Mouse (Mus musculus) CH12.LX (cell line): Measurements from ENCODE around the gene Mier3. TPM values are rescaled to one million over a fixed set of nuclear protein-coding genes. Genes with fewer than 3 reads are reported as not detected.

Experiments
- DNase-seq: peaks from one replicate; pipeline ENCODE4 v3.0.0-alpha.2; 2013; ENCODE audit errors: extremely low read depth
- H3K27ac ChIP-seq: 2 replicates; pipeline ENCODE4 v1.5.1; 2012; ENCODE audit warnings: low read depth, mild to moderate bottlenecking, control low read depth, moderate library complexity; ENCODE audit not compliant: insufficient read depth
- H3K27me3 ChIP-seq: replicated peaks from 2 replicates; pipeline ENCODE3; 2012; ENCODE audit warnings: inconsistent platforms
- H3K36me3 ChIP-seq, 2 experiments: replicated peaks in 1 of 2; 2 replicates each; pipeline versions ENCODE3 to v1.6.1; 2012; ENCODE audit warnings: inconsistent platforms in 1 of 2, low read length in 1 of 2, mild to moderate bottlenecking in 1 of 2, mixed read lengths in 1 of 2, moderate library complexity in 1 of 2; ENCODE audit not compliant: control insufficient read depth in 1 of 2, insufficient read depth in 1 of 2
- H3K4me1 ChIP-seq, 2 experiments: 2 replicates each; pipeline ENCODE4 v1.6.1; 2012; ENCODE audit warnings: inconsistent platforms in 1 of 2, moderate library complexity in 1 of 2; ENCODE audit not compliant: insufficient read depth in 2 of 2, control insufficient read depth in 1 of 2
- H3K4me2 ChIP-seq: 2 replicates; pipeline ENCODE4 v1.6.1; 2012; ENCODE audit warnings: low read depth, mild to moderate bottlenecking, control low read depth; ENCODE audit not compliant: poor library complexity, insufficient read depth, severe bottlenecking
- H3K4me3 ChIP-seq, 3 experiments: fragments of 150-350 bp in 1 of 3; sonication (generic) in 1 of 3; replicated peaks in 1 of 3; 2 replicates each; pipeline versions ENCODE3 to v1.5.1; 2011 to 2012; ENCODE audit warnings: low read depth in 2 of 3, low read length in 2 of 3, mild to moderate bottlenecking in 2 of 3, moderate library complexity in 2 of 3, control low read depth in 1 of 3, improper control_type of control experiment in 1 of 3, inconsistent platforms in 1 of 3, mixed read lengths in 1 of 3; ENCODE audit not compliant: poor library complexity in 1 of 3
- H3K79me2 ChIP-seq: replicated peaks from 2 replicates; pipeline ENCODE4 v1.6.1; 2012; ENCODE audit warnings: mild to moderate bottlenecking, moderate library complexity; ENCODE audit not compliant: control insufficient read depth, poor library complexity, insufficient read depth, severe bottlenecking; ENCODE audit errors: extremely low read depth
- H3K9ac ChIP-seq: 2 replicates; pipeline ENCODE4 v1.6.1; 2012; ENCODE audit warnings: low read depth, mild to moderate bottlenecking, control low read depth, moderate library complexity; ENCODE audit not compliant: insufficient read depth
- H3K9me3 ChIP-seq: replicated peaks from 2 replicates; pipeline ENCODE3; 2012; ENCODE audit warnings: low read length, inconsistent platforms, mixed read lengths
- BHLHE40 ChIP-seq: IDR thresholded peaks from 2 replicates; pipeline ENCODE4 v1.6.1; 2011; ENCODE audit warnings: mild to moderate bottlenecking, low read depth, low read length, improper control_type of control experiment
- CHD1 ChIP-seq: IDR thresholded peaks from 2 replicates; pipeline ENCODE4 v1.6.1; 2012; ENCODE audit warnings: low read depth, low read length, improper control_type of control experiment, inconsistent platforms
- CHD2 ChIP-seq: IDR thresholded peaks from 2 replicates; pipeline ENCODE4 v1.6.1; 2011; ENCODE audit warnings: low read length, improper control_type of control experiment
- CTCF ChIP-seq, 2 experiments: IDR thresholded peaks in 1 of 2; conservative IDR thresholded peaks in 1 of 2; 2 replicates each; pipeline ENCODE4 v1.5.1; 2011 to 2012; ENCODE audit warnings: low read depth in 2 of 2, low read length in 2 of 2, improper control_type of control experiment in 1 of 2, inconsistent platforms in 1 of 2, mild to moderate bottlenecking in 1 of 2, moderate library complexity in 1 of 2
- ELF1 ChIP-seq: IDR thresholded peaks from 2 replicates; pipeline ENCODE4 v1.6.1; 2014; ENCODE audit warnings: low read depth, mild to moderate bottlenecking, inconsistent platforms, low read length, improper control_type of control experiment
- EP300 ChIP-seq: IDR thresholded peaks from 2 replicates; pipeline ENCODE4 v1.6.1; 2011; ENCODE audit warnings: low read length, improper control_type of control experiment
- ETS1 ChIP-seq: conservative IDR thresholded peaks from 2 replicates; pipeline ENCODE4 v1.6.1; 2012; ENCODE audit warnings: low read depth, mild to moderate bottlenecking, inconsistent platforms, low read length, improper control_type of control experiment, moderate library complexity
- IRF4 ChIP-seq: IDR thresholded peaks from 2 replicates; pipeline ENCODE4 v1.6.1; 2014; ENCODE audit warnings: low read depth, mild to moderate bottlenecking, inconsistent platforms, low read length, improper control_type of control experiment
- MAFK ChIP-seq: IDR thresholded peaks from 2 replicates; pipeline ENCODE4 v1.6.1; 2011; ENCODE audit warnings: low read length, improper control_type of control experiment; ENCODE audit not compliant: insufficient replicate concordance
- MAX ChIP-seq: IDR thresholded peaks from 2 replicates; pipeline ENCODE4 v1.6.1; 2011; ENCODE audit warnings: low read length, improper control_type of control experiment
- MYC ChIP-seq: IDR thresholded peaks from 2 replicates; pipeline ENCODE4 v1.6.1; 2011; ENCODE audit warnings: low read depth, mild to moderate bottlenecking, improper control_type of control experiment, low read length
- NRF1 ChIP-seq: IDR thresholded peaks from 2 replicates; pipeline ENCODE4 v1.6.1; 2014; ENCODE audit warnings: low read depth, mild to moderate bottlenecking, inconsistent platforms, low read length, improper control_type of control experiment, moderate library complexity
- PAX5 ChIP-seq: IDR thresholded peaks from 2 replicates; pipeline ENCODE4 v1.6.1; 2012; ENCODE audit warnings: low read length, inconsistent platforms, mixed read lengths
- POLR2A ChIP-seq: IDR thresholded peaks from 2 replicates; pipeline ENCODE4 v1.6.1; 2011; ENCODE audit warnings: low read depth, mild to moderate bottlenecking, improper control_type of control experiment, low read length
- POLR2AphosphoS2 ChIP-seq: IDR thresholded peaks from 2 replicates; pipeline ENCODE4 v1.6.1; 2011; ENCODE audit warnings: low read depth, low read length, improper control_type of control experiment
- SIN3A ChIP-seq: IDR thresholded peaks from 2 replicates; pipeline ENCODE4 v1.6.1; 2012; ENCODE audit warnings: low read length, improper control_type of control experiment, inconsistent platforms
- TBP ChIP-seq: conservative IDR thresholded peaks from 2 replicates; pipeline ENCODE4 v1.6.1; 2011; ENCODE audit warnings: low read depth, low read length, improper control_type of control experiment
- TCF12 ChIP-seq: IDR thresholded peaks from 2 replicates; pipeline ENCODE4 v1.6.1; 2014; ENCODE audit warnings: low read depth, mild to moderate bottlenecking, inconsistent platforms, low read length, improper control_type of control experiment
- UBTF ChIP-seq: IDR thresholded peaks from 2 replicates; pipeline ENCODE4 v1.6.1; 2012; ENCODE audit warnings: low read depth, mild to moderate bottlenecking, inconsistent platforms, low read length, improper control_type of control experiment, moderate library complexity
- ZKSCAN1 ChIP-seq: IDR thresholded peaks from 2 replicates; pipeline ENCODE4 v1.6.1; 2012; ENCODE audit warnings: low read depth, inconsistent platforms, low read length, improper control_type of control experiment, borderline replicate concordance
- ZMIZ1 ChIP-seq: IDR thresholded peaks from 2 replicates; pipeline ENCODE4 v1.6.1; 2012; ENCODE audit warnings: low read depth, mild to moderate bottlenecking, inconsistent platforms, low read length, improper control_type of control experiment
- ZNF384 ChIP-seq: IDR thresholded peaks from 2 replicates; pipeline ENCODE4 v1.6.1; 2012; ENCODE audit warnings: low read depth, low read length, improper control_type of control experiment, inconsistent platforms
- dilution Hi-C: fragments of 300-500 bp; cut with MboI; formaldehyde crosslinking; loops from 2 replicates; pipeline ENCODE4 v1.14.3; 2020; ENCODE audit warnings: low sequenced_read_pairs; ENCODE audit not compliant: extremely low pct_unique_long_range_greater_than_20kb, extremely low pct_ligation_motif_present
- in situ Hi-C: fragments of 300-500 bp; cut with MboI; formaldehyde crosslinking; loops from 3 replicates; pipeline ENCODE4 v1.14.3; 2019; ENCODE audit warnings: low sequenced_read_pairs, low pct_ligation_motif_present, low pct_unique_long_range_greater_than_20kb, mixed read lengths
- polyA plus RNA-seq: library from polyadenylated mRNA; unstranded; fragments of >175 nt; gene quantifications from 2 replicates; pipeline ENCODE4 v1.2.1, GENCODE M21; 2012; ENCODE audit warnings: low read depth; ENCODE audit not compliant: insufficient read length
- total RNA-seq, 2 experiments: library from RNA; depleted of rRNA; stranded (reverse); fragments of 300-350 nt in 1 of 2; fragments of >200 nt in 1 of 2; gene quantifications; 2 replicates each; pipeline ENCODE4 v1.2.3; 2012 to 2014

The Mier3 gene
- total and polyA plus RNA-seq, 3 experiments, result 3.3 to 7.3 (median 7.0) TPM

DNA sequence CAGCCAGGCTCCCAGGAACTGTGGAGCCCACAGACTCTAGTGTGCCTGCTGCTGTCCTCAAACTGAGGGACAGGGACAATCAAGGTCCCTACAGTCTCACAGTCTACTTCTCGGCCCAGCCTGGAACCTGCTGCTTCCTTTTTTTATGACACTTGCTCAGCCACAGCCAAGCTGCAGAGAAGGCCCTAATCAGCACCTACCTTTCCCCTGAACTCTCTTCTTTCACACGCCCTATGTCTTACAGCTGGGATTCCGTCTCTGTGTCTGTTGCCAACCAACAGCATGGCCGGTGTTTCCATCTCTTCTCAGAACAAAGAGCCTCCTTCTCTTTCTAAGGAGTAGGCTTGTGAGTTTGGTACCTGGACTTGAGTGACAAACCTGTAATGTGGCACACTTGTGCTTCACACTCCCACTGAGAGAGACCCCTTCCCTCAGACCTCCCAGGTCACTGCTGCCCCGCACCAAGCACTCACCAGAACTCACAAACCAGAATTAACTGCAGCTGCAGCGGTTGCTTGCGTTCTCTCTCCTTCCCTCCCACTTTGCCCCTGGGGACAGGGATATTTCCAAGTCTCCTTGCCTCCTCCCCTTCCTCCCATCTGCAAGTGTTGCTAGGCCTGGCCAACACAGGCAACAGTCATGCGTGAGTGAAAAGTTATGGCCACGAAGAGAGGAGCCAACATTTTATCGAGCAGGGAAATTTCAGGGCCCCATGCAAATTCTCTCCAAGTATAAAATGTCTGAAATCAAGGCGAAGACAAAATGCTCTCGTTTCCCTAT lies 22.1 kb upstream of the Mier3 start:
- dilution Hi-C loops, result no loop called here
- Histone ChIP-seq H3K4me1 (no peaks in the 10 kb centered on the region; a peak in 1 of 4 replicates), H3K9ac (no peak overlapping the region), H3K79me2 (no peaks in the 10 kb centered on the region), H3K27me3 (no peaks in the 10 kb centered on the region), H3K9me3 (no peaks in the 10 kb centered on the region), H3K27ac (no peak overlapping the region), H3K36me3 (no peaks in the 10 kb centered on the region), H3K4me3 (no peak overlapping the region), H3K4me2 (no peak overlapping the region)
- in situ Hi-C loops, result no loop called here
- no peak for DNase-seq
- TF ChIP-seq IRF4, result no peak
- TF ChIP-seq MYC, result no peak
- TF ChIP-seq NRF1, result no peak
- TF ChIP-seq PAX5, result no peak
- TF ChIP-seq BHLHE40, result no peak
- TF ChIP-seq ZNF384, result no peak
- no peak for TF ChIP-seq TBP
- no peak for TF ChIP-seq UBTF
- TF ChIP-seq CHD2, result no peak
- no peak for TF ChIP-seq ZKSCAN1
- TF ChIP-seq MAFK, result no peak
- no peak for TF ChIP-seq CHD1

DNA sequence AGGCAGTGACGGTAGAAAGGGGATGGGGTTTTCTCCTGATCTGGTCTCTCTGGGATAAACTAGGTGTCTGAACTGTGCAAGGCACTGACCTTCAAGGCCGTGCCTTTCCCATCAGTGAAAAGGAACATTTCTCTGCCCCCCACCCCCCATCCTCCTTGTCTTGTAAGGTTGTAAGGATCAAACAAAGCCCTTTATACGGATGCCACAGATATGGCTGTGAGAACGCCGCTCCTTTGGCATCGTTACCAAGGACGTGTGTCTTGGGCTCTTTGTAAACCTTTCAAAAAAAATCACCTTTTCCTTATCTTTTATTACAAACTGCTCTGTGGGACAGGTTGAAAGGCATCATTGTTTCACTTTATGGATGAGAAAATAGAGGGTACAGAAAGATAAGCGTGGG lies 21.3 kb upstream of the Mier3 start:
- Histone ChIP-seq H3K9me3 (no peaks in the 10 kb centered on the region), H3K9ac (no peak overlapping the region), H3K27ac (no peak overlapping the region)

DNA sequence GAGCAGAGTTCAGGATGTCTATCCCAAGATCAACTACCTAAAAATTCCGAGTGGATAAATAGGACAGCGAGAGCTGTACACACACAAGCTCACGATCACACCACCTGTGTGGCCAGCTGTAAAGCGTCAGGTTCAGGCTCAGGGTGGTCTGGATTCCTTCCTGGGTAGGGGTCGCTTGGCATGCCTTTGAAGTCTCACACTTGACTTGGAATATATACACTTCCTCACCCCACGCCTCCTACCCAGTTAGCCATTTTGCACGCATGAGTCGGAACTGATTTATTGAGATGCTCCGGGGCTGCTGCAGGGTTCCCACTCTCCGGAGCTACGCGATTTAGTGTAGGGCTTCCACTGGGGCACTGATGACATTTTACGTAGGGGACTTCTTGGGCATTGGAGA lies 20.7 kb upstream of the Mier3 start:
- Histone ChIP-seq H3K27ac (no peak overlapping the region), H3K9me3 (no peaks in the 10 kb centered on the region), H3K9ac (no peak overlapping the region), H3K4me3 (no peak overlapping the region), H3K27me3 (no peaks in the 10 kb centered on the region), H3K36me3 (no peaks in the 10 kb centered on the region), H3K4me1 (no peaks in the 10 kb centered on the region; a peak in 1 of 4 replicates), H3K79me2 (no peaks in the 10 kb centered on the region), H3K4me2 (no peak overlapping the region)
- dilution Hi-C loops (no loop called here), in situ Hi-C loops (no loop called here)
- TF ChIP-seq TCF12 (no peak), BHLHE40 (no peak), ZMIZ1 (no peak), CTCF (conservative IDR thresholded peaks at IDR 0.05 in 1 of 2, IDR thresholded peaks at IDR 0.05 in 1 of 2; ENCODE audit: low read depth in 2 of 2, low read length in 2 of 2) (no peak), ZNF384 (no peak), EP300 (no peak), ETS1 (no peak), SIN3A (no peak), POLR2A (no peak), ZKSCAN1 (no peak), POLR2AphosphoS2 (no peak), NRF1 (no peak)
- no peak for DNase-seq

More for the DNA sequence above, 21.3 kb upstream of the Mier3 start:
- no peaks in the 10 kb centered on the region for H3K27me3 ChIP-seq
- TF ChIP-seq MAX (no peak), ZNF384 (no peak), CHD2 (no peak), ELF1 (no peak)
- H3K36me3 ChIP-seq, result no peaks in the 10 kb centered on the region
- H3K79me2 ChIP-seq, result no peaks in the 10 kb centered on the region
- H3K4me1 ChIP-seq, result no peaks in the 10 kb centered on the region; a peak in 1 of 4 replicates
- H3K4me2 ChIP-seq, result no peak overlapping the region
- in situ Hi-C loops (no loop called here), dilution Hi-C loops (no loop called here)
- no peak overlapping the region for H3K4me3 ChIP-seq
- no peak for DNase-seq
